Mouse (Mus musculus) CH12F3 (cell line): ENCODE measurements around the gene Gpn2.

Source experiments
- in situ Hi-C: fragments of 300-500 bp; cut with MboI; formaldehyde crosslinking; loops from 2 replicates; pipeline ENCODE4 v1.14.3; 2020; ENCODE audit warnings: low sequenced_read_pairs

The Gpn2 gene

DNA sequence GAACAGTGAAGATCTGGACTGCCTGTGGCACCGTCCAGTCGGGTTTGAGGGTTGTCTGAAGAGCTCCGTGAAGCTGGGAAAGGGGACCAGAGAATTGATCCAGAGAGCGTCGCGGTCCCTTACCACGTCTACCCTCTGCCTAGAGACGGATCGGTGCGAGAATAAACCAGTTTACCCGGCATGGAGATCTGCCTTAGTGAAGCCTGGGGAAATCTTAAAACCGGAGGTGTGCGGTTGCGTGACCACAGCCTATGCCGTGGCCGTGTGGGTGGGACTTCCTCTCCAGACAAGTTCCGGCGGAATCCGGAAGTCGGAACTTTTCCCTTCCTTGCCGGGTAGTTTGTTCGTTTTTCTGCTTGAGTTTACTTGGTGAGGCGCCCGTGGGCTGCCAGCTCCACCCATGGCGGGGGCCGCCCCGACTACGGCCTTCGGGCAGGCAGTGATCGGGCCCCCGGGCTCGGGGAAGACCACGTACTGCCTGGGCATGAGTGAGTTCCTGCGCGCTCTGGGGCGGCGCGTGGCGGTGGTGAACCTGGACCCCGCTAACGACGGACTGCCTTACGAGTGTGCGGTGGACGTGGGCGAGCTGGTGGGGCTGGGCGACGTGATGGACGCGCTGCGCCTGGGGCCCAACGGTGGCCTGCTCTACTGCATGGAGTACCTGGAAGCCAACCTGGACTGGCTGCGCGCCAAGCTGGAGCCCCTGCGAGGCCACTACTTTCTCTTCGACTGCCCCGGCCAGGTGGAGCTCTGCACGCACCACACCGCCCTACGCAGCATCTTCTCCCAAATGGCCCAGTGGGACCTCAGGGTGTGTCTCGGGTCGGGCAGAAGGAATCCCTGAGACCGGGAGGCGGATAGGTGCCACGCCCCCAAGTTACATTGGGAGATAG lies at the start of gene Gpn2:
Gpn2 (plus strand) TSS at position 304 of the 893 bp plus-strand sequence.
- in situ Hi-C loops, result loop anchor here (10.0 kb wide), 1 partner anchor 240 kb away; no protein-coding TSS in a partner anchor

DNA sequence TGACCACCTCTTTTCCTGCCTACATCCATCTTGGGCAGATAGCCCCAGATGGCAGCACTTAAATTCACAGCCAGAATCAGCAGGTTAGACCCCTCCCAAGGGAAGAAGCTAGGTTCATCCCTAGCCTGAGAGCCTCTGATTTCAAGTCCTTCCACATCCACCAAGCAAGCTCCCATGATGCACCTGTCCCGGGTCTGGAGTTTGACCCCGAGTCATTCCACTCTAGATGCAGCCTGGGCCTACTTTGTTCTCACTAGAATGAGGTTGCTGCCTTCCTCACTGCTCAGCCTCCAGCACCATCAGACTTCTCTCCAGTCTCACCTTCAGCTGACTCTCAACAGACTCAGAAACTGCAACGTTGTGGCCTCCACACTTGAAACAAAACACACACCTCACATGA lies 48.1 kb upstream of the Gpn2 start:
- in situ Hi-C loops, result no loop called here

DNA sequence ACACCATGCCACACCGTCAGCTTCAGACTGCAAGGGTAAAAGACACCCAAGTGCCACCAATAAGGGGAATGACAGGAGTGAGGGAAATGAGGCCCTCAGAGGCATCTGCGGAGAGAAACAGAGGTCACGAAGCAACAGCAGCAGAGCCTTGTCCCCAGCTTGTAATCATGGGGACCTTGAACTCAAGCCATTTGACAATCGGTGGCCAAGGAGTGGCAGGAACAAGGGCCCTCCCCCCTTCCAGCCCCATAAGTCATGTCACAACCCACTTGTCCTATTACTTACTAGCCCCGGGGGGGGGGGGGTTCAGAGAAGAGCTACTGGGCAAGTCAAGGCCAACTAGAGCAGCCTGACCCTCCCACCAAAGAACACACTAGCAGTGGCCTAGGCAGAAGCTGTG lies 47.5 kb upstream of the Gpn2 start:
- in situ Hi-C loops, result no loop called here

DNA sequence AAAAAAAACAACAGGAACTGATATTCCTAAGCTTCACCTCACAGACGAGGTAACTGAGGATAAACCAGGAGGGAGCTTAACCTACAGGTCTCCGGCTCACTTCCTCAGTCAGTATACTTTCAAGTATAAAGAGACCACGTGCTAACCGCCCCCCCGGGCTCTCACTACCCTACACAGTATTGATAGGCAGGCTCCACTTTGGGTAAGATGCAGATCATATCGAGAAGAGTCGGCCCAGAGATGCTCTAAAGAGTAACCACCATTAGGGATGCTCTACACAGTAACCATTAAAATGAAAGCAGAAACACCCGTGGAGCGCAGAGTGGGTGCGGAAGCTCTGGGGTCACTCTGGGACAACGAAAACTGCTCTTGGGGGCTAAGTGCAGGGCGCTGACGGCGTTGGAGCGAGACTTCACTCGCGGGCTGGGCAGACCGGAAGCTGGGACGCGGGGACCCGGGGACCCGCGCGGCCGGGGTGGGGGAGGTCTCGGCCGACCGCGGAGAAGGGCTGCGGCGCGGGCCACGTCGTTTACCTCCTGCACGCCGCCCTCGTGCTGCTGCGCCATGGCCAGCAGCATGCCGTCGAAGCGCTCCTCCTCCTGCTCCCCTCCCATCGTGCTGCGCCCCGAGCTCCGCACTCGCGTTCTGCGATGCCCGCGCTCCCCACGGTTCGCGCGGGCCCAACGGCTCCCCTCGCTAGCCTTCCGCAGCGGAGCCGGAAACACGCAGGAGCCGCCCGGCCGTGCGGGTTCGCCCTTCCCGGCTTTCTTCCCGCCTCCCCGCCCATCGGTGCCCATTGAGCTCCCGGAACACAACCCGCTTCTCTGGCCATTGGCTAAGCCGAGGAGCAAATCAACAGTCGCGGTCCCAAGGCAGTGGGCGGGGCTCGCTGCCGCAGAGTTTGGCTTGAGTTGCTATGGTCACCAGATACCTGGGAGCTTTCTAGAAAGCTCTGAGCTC lies 38.6 kb upstream of the Gpn2 start, which contains the start of gene Nudc:
Nudc (minus strand) TSS at position 725 of the 960 bp plus-strand sequence.
- in situ Hi-C loops, result no loop called here

DNA sequence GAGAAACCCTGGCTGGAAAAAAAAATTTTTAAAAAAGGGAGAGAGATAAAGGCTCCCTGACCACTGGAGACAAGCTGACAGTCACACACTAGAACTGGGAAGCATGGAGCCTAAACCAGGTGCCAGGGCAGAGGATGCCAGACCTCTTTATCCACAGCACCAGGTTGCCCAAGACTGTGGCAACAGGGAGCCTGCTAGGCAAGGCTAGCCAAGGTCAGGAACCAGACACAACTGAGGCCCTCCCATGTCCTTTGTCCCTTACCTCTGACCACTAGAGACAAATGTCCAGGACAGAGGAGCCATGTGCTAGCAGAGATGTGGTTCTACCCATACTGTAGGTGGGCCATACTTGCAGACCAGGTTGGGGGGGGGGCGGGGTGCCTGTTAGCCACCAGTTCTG lies 32.1 kb upstream of the Gpn2 start:
- in situ Hi-C loops, result no loop called here

DNA sequence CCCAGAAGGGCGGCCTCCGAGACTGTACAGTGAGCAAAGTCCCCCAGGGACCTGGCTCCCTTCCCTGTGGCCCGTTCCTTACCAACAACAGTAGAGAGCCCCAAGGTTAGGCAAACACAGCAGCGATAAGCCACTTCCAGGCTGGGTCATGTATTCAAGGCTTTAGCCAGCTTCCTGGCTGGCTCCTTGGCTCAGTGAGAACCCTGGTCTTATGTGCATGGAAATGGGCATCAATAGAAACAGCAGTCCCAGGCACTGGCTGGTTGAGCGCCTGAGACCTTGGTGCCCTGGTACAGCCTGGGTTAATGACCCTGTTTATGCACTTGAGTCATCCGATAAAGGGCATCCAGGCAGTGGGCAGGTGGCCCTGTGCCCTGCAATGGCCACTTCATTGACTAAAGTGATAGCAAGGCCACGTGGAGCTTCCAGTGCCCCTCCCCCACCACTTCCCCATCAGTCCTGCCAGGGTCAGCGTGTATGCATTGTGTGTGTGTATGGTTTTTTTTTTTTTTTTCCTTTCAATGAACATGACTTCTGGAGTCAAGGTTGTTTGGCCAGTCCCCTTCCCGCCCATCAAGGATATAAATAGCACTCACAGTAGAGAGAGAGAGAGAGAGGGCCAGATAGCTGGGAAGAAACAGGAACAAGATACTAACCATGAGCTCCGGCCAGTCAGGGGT lies 31.3 kb upstream of the Gpn2 start, which contains the start of gene Nr0b2:
Nr0b2 (plus strand) TSS at position 609 of the 680 bp plus-strand sequence.
- in situ Hi-C loops, result no loop called here

DNA sequence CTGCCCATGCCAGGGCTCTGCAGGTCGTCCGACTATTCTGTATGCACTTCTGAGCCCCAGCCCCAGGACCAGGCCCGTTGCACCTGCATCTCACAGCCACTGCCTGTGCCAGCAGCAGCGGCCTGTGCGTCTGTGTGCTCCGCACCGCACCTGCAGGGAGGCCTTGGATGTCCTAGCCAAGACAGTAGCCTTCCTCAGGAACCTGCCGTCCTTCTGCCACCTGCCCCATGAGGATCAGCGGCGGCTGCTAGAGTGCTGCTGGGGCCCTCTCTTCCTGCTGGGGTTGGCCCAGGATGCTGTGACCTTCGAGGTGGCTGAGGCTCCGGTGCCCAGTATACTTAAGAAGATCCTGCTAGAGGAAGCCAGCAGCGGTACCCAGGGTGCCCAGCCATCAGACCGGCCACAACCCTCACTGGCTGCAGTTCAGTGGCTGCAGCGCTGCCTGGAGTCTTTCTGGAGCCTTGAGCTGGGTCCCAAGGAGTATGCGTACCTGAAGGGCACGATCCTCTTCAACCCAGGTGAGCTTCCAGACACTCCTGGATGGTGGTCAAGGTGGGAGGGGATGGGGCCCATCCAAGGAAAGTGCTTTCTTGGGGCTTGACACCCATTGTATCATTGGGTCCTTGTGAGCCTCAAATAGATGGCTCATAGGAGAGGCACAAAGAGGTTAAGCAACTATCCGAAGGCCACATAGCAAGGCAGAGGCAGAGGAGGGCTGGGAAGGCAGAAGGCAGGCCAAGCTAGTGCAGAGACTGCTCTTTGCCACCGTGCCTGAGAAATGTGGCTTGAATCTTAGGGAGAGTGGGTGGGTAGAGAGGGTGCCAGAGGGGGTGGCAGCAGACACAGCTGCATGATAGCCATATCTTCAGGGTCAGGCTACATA lies 30.5 kb upstream of the Gpn2 start:
- in situ Hi-C loops, result no loop called here

DNA sequence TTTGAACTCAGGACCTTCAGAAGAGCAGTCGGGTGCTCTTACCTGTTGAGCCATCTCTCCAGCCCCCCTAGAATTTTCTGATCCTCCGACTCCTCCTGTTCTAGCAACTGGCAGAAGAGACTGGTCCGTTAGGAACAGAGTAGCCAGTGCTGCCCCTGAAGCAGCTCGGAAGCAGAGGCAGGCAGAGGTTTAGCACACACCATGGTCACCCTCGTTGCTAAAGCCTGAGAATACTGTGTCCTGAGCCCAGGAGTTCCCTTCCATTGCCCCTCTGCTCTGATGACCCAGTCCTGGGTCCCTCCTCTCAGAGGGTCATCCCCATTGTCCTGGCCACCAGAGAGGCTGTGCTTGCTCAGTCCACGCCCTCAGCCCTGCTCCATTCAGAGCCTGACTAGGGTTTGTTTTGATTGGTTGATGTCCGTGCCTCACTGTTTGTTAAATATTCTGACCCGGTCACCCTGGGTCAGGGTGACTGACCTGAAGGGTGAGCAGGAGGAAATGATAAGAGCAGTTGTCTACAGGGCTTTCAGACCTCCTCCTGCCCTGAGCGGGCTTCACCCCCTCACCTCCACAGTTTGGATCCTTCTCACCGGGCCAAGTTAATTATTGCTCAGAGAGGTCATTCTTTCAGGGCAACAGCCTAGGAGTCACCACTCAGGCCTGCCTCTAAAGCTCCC lies 27.0 kb upstream of the Gpn2 start:
- in situ Hi-C loops, result no loop called here

DNA sequence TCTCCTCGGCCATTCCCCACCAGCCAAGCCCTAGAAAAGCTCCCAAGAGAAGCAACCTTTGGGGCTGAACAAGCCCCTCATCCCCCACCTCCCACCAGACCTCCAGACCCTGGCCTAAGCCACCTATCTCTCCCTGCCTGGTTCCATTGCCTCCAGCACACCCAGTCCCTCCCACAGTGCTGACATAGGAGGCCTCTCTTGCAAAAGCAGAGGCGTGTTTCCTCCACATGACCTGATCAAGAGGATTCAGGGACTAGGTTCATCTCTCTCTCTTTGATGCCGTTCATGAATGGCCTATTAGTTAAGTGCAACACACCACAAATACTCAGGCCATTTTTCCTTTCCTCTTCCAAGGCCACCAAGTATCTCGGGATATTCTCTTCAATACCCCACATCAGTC lies 24.3 kb upstream of the Gpn2 start:
- in situ Hi-C loops, result no loop called here

DNA sequence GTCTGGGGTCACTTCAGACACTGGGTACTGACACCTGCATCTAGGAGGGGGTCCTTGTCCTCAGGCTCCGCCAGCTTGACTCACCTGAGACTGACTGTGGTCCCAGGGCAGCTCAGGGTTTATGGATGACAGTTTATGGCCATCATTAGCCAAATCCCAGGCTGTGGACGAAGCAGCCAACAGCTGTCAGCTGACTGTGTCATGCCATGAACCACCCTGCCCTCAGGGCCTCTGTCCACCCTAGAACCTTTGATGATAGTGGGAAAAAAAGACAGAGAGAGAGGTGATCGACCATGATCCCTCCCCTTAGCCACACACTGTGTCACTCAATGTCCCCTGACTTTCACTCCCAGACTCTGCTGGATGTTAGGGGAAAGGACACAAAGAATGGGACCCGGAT lies 22.5 kb upstream of the Gpn2 start:
- in situ Hi-C loops, result no loop called here

DNA sequence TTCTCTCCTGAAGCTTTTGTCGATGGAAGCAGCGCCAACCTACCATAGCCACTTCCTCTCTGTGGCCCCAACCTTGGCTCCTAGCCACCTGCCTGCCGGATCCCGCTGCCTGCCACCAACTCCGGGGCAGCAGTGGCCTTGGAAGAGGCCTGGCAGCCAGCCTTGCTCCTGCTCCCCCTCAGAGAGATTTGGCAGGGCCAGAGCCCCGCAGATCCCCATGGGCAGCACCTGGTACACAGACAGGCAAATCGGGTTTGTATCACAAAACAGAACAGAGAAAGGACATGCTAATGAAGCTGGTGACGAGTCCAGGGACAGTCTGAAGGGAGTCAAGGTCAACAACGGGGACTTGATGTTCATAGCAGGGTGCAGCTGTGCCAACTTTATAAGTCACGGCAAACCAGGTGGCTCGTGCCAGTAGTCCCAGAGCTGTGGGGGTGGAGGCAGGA lies 21.0 kb upstream of the Gpn2 start:
- in situ Hi-C loops, result no loop called here

DNA sequence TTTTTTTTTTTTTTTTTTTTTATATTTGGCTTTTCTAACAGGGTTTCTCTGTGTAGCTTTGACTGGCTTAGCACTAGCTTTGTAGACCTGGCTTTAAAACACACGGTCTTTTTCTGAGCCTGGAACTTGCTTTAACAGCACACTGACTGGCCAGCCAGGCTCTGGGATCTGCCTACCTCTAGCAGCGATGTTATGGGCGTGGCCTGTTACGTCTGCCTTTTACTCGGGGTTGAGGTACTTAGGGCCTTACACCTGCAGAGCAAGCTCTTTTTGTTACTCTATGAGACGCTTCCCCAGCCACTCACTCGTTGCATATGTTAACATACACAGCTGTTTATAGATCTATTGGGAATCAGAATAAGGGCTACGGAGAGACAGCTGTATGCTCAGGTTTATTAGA lies 16.9 kb upstream of the Gpn2 start:
- in situ Hi-C loops, result no loop called here

DNA sequence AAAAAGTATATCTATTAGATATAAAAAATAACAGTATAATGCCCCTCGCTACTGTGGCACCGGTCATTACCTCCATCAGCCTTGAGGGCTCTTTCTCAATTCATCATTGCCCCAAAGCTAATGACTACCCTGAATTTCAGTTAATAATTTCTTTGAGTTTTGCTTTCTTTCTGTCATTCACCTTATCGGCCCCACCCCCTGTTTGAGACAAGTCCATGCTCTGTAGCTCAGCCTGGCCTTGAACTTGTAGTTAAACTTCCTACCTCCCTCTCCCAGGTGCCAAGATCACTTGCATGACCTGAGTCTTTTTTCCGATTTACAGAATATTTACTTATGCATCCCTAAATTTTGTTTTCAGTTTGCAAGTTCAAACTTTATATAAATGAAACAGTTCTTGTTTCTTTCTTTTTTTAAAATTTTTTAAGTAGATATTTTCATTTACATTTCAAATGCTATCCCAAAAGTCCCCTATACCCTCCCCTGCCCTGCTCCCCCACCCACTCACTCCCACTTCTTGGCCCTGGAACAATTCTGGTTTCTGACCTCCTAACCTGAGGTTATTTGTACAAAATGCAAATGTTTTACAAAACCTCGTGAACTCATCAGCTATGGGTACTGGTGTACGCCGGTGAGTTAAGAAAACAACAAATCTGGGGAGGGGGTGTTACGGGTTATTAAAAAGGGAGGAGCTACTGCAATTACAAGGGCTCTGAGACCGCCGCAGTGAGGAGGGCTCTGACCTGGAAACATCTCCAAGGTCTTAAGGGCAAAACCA lies 14.7 kb upstream of the Gpn2 start:
- in situ Hi-C loops, result no loop called here

DNA sequence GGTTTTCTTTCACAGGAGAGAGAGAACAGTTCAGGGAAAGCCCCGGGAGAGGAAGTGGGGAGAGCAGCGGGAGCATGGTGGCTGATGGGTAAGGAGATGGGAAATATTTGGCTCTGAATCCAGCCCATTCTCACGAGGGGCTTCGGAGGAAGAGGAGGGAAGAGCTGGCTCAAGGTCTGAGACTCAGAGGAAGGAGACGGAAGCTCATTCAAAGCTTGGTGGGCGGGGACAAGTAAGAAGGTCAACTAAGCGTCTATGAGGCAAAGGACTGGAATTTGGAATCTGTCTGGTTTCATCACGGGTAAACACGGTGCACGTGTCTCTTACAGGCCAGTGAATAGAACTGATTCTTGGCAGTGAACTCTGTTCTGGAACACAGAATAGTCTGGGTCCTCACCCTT lies 14.1 kb upstream of the Gpn2 start:
- in situ Hi-C loops, result no loop called here

DNA sequence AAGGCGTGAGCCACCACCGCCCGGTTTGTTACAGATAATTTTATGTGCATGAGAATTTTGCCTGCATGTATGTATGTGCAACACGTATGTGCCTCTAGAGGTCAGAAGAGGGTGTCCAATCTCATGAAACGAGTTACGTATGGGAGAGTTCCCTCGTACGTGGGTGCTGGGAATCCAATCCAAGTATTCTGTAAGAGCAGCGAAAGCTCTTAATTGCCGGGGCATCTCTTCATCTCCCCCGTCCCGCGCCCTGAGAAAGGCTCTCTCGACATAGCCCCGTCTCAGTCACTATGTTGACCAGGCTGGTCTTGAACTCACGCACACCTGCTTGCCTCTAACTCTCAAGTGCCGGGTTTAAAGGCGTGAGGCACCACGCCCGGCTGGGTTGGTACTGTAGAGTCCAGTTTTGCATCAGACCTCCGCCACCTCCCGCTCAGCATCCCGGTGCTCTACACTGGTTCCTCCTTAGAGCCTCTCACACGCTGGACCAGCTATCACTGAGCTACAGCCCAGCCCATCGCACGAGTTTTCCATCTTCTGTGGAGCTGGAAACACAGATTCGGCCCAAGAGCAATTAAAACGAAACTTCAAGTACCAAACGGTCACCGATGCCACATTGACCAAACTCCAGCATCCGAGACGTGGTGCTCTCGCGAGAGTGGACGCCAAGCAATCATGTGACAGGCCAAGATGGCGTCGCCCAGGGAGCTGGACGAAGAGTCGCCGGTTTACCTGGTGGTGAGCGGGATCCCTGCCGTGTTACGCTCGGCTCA lies 9.9 kb upstream of the Gpn2 start, which contains the start of gene Gpatch3:
Gpatch3 (plus strand) TSS at position 676 of the 773 bp plus-strand sequence.
- in situ Hi-C loops, result no loop called here

DNA sequence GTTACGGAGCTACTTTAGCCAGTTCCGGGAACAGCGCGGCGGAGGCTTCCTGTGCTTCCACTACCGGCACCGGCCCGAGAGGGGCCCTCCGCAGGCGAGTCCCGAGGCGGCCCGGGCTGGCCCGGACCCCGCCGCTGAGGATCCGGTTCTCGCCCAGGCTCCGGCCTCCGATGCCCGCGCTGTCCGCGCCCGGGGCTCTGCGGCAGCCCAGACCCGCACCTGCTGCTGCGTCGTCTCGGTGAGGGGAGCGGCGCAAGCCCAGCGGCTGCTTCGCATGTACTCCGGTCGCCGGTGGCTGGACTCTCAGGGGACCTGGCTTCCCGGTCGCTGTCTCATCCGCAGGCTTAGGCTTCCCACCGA lies 9.3 kb upstream of the Gpn2 start:
- in situ Hi-C loops, result no loop called here

DNA sequence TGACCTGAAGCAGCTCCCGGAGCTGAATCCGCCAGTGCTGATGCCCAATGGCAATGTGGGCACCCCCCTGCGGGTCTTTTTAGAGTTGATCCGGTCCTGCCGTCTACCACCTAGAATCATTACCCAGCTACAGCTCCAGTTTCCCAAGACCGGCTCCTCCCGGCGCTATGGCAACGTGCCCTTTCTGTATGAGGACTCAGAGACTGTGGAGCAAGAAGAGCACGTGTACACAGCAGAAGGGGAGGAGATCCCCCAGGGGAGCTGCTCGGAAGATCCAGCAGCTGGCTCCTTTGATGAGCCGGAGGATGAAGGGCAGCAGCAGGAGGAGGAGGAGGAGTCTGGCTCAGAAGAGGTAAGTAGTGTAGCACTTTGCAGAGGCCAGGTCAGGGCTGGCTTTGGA lies 6.2 kb upstream of the Gpn2 start:
- in situ Hi-C loops, result no loop called here

DNA sequence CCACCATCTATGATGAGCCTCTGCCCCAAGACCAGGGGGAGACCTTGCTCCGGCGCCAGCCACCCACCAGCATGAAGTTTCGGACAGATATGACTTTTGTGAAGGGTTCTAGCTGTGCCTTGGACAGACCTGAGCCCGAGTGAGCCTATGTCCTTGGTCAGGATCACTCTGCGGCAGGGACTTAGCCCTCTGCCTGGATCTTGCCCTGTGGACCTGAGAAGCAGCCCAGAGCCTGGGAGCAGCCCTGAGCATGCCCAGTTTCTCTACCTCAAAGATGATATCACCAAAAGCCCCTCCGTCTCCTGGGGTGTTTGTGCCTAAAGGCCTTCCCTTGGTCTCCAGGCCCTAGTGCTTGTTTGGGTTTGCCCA lies 488 bp upstream of the Gpn2 start:
- in situ Hi-C loops, result loop anchor here (10.0 kb wide), 1 partner anchor 241 kb away; no protein-coding TSS in a partner anchor
